Mouse (Mus musculus) gastrocnemius, postnatal 4 days (tissue): ENCODE results near the gene Sec14l4. TPM values are rescaled to one million over a fixed set of nuclear protein-coding genes. Genes with fewer than 3 reads are reported as not detected.
A peak's percentile ranks its signal among the peaks of the same experiment; 100 is the strongest.
"Not testable (repeated sequence)": the region's sequence is repeated elsewhere in the genome, so short reads cannot be mapped to it uniquely, and the experiment has no call there.

ENCODE experiments used
- DNase-seq, 2 experiments: peaks; one replicate each; pipeline ENCODE4 v3.0.0; 2021 to 2022; ENCODE audit warnings: low spot score in 2 of 2, mixed read lengths in 2 of 2
- long read RNA-seq, 2 experiments: library from polyadenylated mRNA; stranded (forward); transcript quantifications; one replicate each; pipeline ENCODE4 v2.0.0; 2021
- total RNA-seq, 2 experiments: library from RNA; stranded (reverse); gene quantifications; 2 replicates each; pipeline ENCODE4 v1.2.3; 2021

Gene Sec14l4
- under 1 TPM in 1 of 2 experiments, not detected in 1; 0.18 TPM for total RNA-seq
- long read RNA-seq, experiment 1 = 0 reads
- long read RNA-seq, experiment 2 = 0 reads

GRCm38 (mm10) chr11:4031126-4031941, at the start of gene Sec14l4:
Gene Sec14l4, plus strand, starts transcription at chr11:4031462.
- DNase-seq = no peak

GRCm38 (mm10) chr11:3981536-3981935, 49.7 kb upstream of the Sec14l4 start:
- DNase-seq = no peak

GRCm38 (mm10) chr11:3982275-3983209, 48.7 kb upstream of the Sec14l4 start:
- DNase-seq = no peak

DNA sequence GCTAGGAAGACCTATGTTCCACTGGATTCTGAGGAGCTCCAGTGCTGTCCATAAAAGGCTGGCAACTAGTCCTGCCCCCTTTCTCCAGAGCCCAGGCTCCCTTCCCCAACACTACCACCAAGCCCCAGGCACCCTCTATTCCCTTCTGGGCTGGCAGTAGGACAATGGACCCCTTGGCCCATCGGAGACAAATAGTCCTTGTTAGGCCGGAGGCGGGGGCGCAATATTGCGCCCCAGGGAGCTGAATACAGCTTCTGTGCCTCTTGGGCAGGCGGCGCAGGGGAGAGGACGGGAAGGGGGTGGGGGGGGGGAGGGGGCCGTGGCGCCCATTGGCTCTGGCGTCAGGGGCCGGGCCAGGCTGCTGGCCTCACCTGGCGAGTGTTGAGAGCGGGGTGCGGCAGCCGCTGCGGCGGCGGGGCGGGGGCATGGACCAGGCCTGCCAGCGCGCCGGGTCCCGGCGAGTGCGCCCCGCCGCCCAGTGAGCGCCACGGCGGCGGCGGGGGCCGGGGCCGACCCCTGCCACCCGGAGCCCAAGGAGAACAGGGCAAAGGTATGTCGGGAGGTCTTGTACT, 47.9 kb upstream of the Sec14l4 start, which contains the start of gene Gal3st1:
Gene Gal3st1 (plus strand): TSS at position 346 of the 572 bp plus-strand sequence.
- no peak for DNase-seq

DNA sequence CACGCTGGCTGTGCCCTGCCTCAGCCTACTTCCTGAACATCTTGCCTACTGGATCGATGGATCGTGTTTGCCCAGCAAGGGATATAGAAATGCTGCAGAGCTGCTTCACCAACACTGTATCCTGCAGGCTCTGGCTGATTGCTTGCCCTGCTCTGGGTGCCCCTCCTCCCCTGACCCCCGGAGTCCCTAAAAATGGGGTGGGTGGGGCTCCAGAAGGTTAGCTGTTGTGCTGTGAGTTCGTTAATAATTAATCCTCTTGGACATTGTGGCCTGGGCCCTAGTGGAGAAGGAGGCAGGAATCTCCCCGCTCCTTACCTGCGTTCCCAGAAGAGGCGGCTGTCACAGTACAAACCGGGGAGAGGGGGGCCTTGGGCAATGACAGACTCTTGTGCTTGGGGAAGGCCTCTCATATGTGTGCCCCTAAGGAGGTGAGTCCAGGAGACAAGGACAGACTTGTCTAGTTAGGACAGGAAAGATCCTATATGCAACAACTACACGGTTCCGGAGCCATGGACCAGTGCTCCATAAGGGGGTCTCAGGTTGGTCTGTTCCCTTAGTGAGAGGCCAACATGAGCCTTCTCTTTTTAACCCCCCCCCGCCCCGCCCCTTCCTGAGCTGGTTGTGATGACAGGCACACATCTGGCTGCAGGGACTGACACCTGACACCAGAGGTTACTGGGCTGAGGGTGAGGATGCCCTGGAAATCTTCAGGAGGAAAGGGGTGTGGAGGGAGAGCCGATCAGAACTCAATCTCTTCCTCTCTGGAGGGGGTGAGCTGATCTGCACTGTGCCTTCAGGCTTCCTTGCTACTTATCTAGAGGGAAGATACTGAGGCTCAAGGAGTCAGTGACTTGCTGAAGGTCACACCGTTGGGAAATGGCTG, 47.2 kb upstream of the Sec14l4 start:
- DNase-seq = no peak

DNA sequence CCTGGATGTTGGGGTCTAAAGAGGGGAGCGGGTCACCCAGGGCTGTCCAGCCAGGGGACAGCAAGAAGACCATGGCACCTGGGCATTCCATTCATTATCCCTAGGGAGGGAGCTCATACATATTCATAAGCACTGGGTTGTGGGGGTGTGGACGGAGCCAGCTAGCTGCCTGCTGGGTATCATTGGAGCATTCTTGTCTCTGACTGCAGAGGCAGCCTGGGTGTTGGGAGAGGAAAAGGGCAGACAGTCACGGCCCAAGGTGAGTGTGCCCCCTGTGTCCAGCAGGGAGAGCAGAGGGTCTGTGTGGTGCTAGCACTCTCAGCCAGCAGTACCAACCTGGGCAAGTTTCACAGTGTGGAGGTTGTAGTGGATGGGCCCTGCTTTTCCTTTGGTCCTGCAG, 41.5 kb upstream of the Sec14l4 start:
- DNase-seq = no peak

GRCm38 (mm10) chr11:3993132-3993531, 38.1 kb upstream of the Sec14l4 start:
- no peak for DNase-seq

DNA sequence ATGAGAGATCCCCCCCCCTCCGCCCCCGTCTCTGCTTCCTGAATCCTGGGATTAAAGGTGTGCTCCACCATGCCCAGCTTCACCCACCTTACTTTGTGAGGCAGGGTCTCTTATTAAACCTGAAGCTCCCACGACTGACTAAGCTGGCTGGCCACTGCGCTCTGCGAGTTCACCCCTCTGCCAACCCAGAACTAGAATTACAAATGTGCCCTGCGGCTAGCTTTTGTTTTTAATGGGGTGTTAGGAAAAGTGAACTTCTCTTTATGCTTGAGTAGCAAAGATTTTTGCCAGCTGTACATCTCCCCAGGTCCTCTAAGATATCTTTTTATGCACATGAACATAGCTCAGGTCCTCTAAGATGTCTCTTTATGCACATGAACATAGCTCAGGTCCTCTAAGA, 37.3 kb upstream of the Sec14l4 start:
- DNase-seq = no peak

DNA sequence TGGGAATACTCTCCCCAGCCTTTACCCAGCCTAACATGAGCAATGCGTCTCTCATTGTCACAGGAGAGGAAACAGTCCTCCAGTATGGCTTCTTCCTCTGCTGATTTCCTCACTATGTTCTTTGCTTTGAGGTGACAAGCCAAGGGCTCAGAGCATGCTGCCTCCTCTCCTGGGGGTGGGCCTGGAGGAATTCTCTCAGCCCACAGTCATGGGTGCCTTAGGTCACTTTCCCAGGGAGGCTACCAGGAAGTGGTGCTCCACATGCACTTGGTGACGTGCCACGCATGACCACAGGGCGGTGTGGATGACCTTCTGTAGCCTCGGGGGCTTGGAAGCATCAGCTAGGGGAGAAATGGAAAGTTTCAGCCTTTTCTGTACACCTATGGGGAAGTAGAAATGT, 35.8 kb upstream of the Sec14l4 start:
- no peak for DNase-seq

DNA sequence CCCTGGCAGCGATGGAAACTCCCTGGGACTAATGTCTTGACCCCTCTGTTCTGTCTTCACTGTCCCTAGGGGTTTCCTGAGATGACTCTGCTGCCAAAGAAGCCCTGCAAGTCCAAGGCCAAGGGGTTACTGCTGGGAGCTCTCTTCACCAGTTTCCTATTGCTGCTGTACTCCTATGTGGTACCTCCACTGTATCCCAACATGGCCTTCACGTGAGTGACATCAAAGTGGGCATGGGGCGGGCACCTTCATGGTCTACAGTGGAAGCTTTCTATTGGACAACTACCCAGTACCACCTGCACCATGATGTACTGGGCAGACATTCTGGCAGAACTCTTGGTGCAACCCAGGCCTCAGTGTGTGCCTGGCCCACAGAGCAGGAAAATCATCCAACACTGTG, 34.4 kb upstream of the Sec14l4 start:
- no peak for DNase-seq

GRCm38 (mm10) chr11:3997978-3998720, 33.1 kb upstream of the Sec14l4 start:
- DNase-seq = no peak

- DNase-seq = no peak
These were observed 31.7 kb upstream of the Sec14l4 start for GRCm38 (mm10) chr11:3999547-3999946.

DNA sequence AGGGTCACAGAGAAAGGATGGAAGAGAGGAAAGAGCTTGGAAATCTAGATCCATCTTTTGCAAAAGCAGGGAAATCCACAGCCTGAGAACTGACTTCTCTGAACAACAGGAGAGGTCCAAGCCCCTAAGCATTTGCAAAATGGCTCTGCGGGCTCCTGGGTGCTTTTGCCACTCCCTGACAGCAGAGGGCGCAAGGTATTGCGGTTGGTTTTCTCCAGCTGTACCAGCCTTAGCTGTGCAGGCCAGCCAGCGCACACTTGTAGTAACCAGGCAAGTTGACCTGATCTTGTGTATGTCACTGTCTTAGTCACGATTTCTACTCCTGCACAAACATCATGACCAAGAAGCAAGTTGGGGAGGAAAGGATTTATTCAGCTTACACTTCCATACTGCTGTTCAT, 29.7 kb upstream of the Sec14l4 start:
- DNase-seq = peak in 1 of 2 experiments; percentile 57

GRCm38 (mm10) chr11:4005220-4005805, 25.9 kb upstream of the Sec14l4 start:
- DNase-seq = no peak

DNA sequence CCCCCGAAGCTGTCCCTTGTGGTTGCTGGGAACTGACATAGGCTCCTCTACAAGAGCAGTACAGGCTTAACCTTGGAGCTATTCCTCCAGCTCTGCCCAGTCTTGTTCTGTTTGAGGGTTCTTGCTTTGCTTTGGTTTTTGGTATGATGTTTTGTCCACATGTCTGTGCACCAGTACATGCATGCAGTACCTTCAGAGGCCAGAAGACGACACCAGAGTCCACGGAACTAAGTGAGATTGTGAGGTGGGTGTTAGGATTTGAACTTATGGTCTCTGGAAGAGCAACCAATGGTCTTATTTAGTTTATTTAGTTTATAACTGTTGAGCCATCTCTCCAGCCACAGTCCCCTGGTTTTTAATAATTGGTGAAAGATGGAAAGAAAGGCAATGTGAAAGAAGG, 24.8 kb upstream of the Sec14l4 start:
- no peak for DNase-seq

GRCm38 (mm10) chr11:4012616-4013015, 18.6 kb upstream of the Sec14l4 start:
- no peak for DNase-seq

- not testable (repeated sequence) for DNase-seq
These were observed 15.5 kb upstream of the Sec14l4 start for GRCm38 (mm10) chr11:4015796-4016195.

- DNase-seq = not testable (repeated sequence)
These were observed 9.2 kb upstream of the Sec14l4 start for GRCm38 (mm10) chr11:4022111-4022510.

DNA sequence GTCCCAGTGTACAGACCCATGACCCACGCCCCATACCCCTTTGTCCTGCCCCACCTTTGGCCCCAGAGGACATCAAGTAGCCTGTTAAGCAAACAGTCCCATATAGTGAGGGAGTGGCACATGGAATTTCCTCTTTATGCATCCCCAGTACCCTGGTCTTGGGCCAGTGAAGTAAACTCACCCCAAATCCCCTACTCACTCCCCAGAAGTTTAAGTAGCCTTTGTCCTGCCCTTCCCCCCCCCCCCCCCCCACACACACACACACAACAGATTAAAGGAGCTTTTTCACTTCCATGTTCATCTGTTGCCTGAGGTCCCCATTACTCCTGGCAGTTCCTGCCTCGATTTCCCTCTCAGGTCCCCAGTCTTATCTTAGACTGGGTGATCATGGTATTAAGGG, 7.9 kb upstream of the Sec14l4 start:
- DNase-seq = no peak
